Mouse (Mus musculus): ENCODE measurements around the gene Trappc13. TPM values are rescaled to one million over a fixed set of nuclear protein-coding genes. Genes with fewer than 3 reads are reported as not detected.
"Not testable (repeated sequence)": the region's sequence is repeated elsewhere in the genome, so short reads cannot be mapped to it uniquely, and the experiment has no call there.

Trappc13 gene
- total RNA-seq (2021) = 10 to 100 TPM; 29.2 TPM
- long read RNA-seq, experiment 1, partial matches to known transcripts = 4 of 31 reads
- long read RNA-seq, experiment 1, other reads (novel, unspliced or antisense) = 23 of 31 reads
- long read RNA-seq, experiment 2, transcript Trappc13-205 (12 exons, 3,538 nt) = major isoform, 7 of 41 reads
- long read RNA-seq, experiment 2, partial matches to known transcripts = 2 of 41 reads
- long read RNA-seq, experiment 2, other reads (novel, unspliced or antisense) = 29 of 41 reads

DNA sequence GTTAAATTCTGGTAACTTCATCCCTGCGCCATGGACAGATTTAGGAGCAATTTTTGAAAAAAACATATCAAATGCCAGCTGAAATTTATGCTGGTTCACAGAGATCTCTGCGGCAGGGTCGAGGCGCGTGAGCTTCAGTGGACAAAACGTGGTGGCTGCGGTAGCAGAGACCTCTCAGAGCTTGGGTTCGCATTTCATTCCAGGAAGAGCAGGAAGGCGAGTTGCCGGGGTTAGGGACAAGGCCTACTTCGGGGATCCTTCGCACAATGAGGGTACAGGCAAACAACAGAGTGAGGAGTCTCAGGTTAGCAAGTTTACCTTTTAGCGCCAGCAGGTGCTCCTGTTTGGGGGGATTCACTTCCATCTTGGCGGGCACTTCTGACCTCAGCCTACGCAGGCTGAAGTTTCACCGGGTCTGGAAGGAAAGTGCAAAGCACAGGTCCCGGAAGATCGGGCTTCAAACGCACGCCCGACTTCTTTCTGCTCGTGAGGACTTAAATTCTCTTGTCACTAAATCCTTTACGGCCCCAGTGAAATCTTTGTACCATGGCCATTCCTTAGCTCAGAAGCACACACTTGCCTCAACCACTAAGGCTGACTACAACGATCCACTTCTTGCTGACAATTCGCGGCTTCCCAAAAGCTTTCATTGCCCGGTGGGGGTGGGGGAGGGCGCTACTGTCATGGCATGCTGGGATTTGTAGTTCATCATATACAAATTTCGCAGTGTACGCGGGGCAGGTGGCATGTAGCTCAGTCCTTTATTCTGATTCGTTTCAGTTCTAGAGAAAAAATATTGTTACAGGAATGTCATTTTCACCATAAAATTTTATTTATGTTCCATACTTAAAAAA, at the start of gene Trappc13:
Gene Trappc13 (minus strand): TSS at position 674 of the 854 bp plus-strand sequence.
- peak; percentile 78 for DNase-seq

DNA sequence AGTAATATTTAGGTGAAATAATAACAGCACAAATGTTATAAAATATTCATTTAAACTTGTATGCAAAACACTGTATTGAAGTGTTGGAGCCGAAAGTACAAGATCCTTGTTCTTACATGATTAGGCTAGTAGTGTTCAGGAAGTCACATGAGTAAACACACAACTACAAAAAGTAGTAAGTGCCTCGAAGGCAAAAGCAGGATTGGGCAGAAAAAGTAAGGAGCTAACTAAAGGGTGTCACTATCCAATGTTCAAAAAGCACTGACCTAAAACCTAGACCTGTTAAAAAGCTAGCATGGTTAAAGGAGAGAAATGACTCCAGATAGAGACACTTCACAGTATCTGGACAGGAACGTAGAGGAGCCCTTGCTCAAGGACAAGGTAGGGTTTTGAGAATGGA, 49.2 kb upstream of the Trappc13 start:
- DNase-seq = no peak

DNA sequence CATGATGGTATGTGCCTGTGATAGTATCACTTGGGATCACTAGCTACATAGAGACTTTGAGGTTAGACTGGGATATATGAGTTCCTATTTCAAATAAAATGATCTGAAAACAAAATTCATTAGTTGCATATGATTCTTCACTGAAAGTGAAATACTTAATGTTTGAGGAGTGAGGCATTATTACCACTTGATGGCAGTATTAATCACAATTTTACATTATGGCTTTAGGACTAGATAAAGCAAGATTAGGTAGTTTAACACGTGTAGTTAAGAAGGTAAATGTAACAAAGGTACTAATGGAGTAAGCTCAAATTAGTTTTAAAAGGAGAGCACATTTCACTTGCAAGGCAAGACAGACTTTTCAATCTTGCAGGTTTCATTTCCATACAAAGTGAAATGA, 26.0 kb upstream of the Trappc13 start:
- DNase-seq = no peak

DNA sequence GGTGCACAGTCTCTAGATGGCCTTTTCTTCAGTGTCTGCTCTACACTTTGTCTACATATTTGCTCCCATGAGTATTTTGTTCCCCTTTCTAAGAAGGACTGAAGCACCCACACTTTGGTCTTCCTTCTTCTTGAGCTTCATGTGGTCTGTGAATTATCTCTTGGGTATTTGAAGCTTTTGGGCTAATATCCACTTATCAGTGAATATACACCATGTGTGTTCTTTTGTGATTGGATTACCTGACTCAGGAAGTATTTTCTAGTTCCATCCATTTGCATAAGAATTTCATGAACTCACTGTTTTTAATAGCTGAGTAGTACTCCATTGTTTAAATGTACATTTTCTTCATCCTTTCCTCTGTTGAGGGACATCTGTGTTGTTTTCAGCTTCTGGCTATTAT, 17.6 kb upstream of the Trappc13 start:
- DNase-seq = not testable (repeated sequence)

DNA sequence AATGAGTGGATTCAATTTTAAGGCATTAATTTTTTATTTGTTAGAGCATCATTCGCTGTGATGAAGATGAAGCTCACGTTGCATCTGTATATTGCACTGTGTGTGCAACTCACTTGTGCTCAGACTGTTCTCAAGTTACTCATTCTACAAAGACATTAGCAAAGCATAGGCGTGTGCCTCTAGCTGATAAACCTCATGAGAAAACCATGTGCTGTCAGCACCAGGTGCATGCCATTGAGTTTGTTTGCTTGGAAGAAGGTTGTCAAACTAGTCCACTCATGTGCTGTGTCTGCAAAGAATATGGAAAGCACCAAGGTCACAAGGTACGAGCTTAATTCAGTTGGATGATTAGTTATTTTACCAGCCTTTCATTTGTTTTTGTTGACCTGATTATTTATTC, 9.1 kb upstream of the Trappc13 start:
- no peak for DNase-seq

DNA sequence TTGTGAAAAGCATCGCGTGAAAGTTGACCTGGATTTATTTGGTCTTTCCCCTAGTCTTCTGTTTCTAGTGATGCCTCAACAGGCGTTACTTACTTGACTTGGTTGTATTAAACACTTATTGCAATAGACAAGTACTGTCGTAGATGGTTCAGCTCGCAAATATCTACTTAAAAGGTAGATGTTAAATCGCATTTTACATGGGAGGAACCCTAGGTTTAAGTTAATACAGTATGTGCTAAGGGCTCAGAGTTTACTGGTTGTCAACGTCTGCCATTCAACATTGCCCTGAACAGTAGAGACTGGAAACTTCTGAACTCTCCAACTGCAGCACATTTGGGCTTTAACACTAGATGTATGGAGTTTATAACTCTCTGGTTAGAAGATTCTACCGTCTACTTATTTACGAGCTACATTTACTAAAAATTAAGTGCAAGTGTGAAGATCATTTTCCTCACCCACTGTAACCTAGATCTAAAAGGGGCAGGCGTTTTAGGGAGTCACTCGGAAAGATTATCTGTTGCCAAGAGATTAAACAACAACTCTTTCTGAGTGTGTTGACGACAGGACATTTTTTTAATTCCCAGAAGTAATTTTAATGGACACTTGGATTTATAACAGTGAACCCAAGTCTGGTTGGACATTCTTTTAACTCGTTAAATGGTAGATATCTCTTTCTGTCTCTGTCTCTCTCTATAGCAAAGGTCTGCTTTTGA, 1.1 kb upstream of the Trappc13 start:
- DNase-seq = no peak

DNA sequence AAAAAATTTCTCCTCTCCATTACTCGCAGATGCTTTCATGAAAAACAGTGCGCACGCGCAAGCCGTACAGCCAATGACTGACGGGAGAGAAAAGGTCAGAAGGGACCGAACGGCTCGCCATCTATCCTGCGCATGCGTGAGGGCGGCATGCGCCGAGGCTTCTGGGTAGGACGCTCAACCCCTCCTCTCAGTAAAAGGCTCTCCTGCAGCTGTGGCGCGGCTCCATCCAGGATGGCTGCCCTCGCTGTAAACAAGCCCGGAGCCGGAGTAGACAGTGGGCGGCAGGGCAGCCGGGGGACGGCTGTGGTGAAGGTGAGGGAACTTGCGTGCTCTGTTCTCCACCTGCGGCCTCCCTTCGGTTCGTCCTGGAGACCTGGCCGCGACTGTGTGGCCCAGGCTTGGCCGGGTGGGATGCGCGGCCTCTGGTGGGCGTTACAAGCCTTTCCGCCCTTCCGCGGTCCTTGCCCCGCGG, 417 bp upstream of the Trappc13 start, which contains the start of gene Trim23:
Gene Trim23 (plus strand): TSS at position 148 of the 472 bp plus-strand sequence.
- DNase-seq = peak; percentile 97

DNA sequence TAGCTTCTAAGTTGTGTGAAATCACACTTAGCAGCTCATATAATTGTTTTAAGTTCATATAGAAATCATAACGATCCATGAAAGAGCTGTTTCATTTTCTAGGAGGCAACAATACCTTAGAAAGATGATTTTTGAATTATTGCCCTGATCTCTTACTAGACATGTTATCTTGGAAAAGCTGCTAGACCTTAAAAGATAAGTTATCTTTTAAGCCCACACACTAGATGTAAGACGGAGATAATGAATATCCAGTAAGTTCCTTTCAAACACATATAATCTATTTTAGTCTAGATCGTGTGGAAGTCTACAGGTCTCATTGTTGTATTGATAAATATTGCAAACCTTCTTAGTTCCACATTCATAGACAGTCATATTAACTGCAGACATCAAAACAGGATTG, 1.4 kb downstream of the Trappc13 start:
- DNase-seq = no peak

DNA sequence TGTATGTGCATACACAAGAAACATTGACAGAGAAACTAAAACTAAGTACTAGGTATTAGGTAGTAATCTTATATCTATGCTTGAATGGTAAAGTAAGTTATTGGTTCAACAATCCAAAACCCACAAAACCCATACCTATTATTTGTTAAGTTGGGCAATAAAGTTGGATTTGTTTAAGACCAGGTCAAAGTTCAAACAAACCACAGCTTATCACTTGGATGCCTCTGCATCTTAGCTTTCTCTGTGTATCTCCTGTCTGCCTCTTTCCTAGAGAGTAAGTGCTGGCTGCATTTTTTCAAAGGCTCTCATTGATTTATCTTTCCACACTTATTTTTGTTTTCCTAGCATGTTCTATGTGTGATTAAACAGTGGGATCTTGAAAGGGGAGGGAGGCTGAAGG, 5.8 kb downstream of the Trappc13 start:
- no peak for DNase-seq

DNA sequence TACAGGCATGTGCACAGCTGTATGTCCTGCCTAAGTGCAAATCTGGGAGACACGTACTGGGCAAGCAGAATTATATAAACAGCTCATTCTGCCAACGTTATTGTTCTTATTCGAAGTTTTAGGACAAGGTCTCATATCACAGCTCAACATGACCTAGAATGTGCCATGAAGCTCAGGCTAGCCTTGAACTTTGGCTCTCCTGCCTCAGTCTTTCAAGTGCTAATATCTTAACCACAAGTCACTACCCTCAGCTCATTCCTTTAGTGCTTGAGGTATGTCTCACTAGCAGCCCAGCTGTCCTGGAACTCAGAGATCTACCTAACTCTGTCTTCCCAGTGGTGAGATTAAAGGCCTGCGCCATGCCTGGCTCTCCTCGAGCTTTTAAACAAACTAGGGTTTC, 6.6 kb downstream of the Trappc13 start:
- no peak for DNase-seq

DNA sequence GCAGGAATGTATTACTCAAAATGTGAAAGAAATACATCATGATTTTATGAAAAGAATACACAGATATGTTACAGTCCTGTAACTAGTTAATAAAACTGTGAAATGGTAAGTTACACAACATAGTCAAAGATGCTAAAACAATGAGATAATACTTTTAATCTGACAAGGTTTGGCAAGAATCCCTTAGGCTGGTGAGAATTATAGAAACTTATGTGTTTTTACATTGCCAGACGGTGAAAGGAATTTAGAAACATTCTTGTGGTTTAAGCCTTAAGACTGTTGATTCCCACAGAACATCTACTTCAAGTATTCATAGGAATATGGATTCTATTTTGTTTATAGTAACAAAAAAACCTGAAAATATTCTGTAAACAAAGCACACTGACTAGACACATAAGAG, 22.6 kb downstream of the Trappc13 start:
- DNase-seq = no peak

DNA sequence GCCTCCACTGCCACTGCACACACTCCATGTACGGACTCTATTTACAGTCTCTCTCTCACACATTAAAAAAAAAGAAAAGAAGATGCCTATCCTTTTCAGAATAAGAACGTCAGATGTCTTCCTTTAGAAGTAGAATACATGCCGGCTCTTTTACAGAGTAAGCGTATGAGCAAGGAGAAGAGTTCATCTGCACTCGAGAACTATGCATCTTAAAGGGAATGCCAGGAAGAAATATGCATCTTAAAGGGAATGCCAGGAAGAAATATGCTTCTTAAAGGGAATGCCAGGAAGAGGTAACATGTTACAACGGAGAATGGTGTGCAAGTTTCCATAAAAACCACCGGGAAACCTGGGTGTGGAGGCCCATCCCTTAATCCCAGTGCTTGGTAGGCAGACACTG, 23.2 kb downstream of the Trappc13 start:
- DNase-seq = no peak

DNA sequence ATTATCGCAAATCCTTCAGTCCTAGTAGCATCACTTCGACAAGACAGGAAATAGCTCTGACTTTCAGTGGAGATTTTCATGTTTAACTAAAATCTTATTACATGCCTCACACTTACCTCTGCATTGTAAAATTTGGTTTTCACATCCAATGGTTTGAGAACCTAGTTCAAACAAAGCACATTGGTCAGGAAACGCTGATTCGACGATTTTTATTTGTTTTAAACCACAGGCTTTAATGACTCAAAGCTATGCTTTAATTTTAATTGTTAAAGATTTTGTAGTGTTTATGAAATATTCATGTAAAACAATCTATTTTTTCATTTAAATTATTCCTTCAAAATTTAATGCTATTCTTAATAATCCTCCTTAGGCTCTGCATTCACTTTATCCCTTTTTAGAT, 24.1 kb downstream of the Trappc13 start:
- no peak for DNase-seq

DNA sequence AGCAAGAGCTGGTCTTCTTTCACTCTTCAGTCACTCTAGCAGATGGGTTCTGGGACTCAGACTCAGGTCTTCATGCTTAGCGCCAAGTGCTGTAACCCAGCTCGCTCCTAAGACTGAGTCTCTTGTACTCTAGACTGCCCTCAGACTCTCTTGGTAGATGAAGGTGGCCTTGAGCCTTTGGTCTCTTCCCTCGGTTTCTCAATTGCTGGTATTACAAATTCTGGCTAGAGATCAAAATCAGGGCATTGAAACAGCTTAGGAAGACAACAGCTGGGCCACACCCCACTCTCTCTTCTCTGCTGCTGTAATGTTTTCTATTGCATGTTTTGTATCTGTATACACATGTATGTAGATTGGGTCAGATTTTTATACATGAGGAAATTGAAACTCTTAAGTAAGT, 32.6 kb downstream of the Trappc13 start:
- no peak for DNase-seq

DNA sequence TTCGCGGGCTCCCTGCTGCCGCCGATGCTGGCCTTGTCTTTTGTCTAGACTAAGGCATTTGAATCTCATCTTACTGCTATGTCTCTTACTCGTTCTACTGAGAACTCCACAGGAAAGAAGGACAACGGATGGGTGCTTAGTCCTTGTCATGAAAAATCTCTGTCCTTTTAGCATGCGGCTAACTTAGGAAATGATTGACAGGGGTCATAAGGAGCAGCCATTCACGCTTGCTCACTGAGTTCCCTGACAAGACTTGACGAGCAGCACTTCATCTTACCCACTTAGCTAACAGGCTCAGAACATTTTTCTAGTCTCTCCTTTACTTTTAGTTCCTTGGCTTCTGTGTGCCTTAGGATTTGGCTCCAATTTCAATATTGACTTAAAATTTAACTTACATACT, 33.4 kb downstream of the Trappc13 start:
- DNase-seq = no peak

DNA sequence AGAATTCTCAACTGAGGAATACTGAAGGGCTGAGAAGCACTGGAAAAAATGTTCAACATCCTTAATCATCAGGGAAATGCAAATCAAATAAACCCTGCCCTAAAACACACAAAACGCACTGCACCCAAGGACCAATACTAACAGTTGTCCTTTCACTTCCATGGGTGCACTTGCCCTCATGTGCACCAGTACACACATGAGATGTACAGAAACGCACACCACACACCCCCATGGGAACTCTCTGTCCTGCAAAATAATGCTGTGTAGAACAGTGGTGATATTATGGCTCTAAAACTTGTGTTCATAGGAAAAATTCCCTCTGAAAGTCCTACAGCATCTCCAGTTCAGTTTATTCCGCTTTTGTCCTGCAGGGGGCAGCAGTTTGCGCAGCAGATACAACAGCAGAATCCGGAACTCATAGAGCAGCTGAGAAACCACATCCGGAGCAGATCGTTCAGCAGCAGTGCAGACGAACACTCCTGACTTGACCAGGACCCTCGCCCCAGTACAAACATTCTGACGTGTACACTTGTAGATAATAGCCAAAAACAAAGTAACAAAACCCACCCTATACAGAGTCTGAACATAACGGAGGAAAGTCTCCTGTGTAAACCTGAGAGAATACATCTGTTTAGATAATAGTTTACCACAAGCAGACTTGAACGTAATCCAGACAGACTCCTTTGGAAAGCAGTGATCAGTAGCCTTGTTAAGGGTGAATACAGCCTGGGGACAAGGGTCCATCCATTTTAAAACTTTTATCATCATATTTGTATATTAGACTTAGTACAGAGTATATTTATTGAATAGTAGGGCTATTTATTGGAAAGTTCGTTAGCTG, 38.7 kb downstream of the Trappc13 start:
- DNase-seq = peak; percentile 57

DNA sequence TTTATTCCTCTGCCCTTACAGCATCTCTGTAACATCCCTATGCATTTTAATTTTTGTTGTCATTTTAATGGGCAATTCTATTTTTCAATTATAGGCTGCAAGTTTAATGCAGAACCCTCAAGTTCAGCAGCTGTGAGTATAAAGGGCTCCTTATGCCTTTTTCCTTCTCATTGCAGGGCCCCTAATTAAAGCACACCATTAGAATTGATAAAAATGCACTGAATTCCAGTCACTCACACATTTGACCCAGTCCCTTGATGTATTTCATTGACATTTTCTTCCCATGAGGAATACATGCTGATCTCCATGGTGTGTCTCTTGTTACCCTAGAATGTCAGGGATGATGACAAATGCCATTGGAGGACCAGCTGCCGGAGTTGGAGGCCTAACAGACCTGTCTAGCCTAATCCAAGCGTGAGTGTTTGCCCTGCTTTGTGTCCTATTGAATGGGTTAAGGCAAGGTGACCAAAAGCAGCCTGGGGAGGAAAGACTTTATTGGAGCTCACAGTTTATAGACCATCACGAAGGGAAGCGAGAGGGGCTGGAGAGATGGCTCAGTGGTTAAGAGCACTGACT, 43.7 kb downstream of the Trappc13 start:
- no peak for DNase-seq

DNA sequence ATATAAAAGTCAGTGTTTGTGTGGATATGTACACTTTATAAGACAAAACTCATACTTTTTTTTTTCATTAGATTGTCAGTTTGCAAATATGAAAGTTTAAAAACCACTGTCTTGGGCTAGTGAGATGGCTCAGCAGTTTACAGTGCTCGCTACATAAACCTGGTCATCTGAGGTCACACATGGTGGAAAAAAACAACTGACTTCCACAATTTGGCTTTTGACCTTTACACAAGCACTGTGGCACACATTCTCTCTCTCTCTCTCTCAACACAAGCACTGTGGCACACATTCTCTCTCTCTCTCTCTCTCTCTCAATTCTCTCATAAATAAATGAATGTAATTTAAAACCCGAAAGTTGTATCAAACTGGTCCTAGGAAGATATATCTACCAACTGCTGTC, 45.7 kb downstream of the Trappc13 start:
- DNase-seq = no peak

DNA sequence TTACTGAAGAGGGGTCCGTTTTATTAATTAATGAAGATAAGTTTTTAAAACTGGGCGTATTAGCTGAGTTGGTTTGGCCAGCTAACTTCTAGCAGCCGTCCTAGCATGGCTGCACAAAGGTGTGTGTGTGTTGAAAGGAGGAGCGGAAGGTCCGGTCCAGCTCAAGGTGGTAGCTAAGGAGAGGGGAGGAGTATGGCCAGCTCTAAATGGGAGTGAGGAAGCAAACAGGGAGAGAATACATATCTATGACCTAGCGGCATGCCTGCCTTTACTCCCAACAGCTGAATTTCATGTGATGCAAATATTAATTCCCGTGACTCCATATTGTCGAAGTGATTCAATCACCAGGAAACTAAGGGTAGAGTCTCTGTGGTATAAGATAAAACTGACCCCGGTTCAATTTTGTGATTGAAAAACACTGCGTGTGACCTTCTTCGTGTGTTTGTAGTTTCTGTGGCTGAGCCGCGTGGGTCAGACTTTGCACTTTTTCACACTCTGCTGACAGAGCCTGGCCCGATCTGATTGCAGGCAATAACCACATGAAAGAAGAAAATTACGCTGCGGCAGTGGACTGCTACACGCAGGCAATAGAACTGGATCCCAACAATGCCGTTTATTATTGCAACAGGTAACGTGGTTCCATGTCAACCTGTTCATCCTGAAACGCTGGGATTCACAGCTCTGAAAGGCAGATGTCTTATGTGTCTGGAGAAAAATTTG, 54.4 kb downstream of the Trappc13 start:
- DNase-seq = no peak

DNA sequence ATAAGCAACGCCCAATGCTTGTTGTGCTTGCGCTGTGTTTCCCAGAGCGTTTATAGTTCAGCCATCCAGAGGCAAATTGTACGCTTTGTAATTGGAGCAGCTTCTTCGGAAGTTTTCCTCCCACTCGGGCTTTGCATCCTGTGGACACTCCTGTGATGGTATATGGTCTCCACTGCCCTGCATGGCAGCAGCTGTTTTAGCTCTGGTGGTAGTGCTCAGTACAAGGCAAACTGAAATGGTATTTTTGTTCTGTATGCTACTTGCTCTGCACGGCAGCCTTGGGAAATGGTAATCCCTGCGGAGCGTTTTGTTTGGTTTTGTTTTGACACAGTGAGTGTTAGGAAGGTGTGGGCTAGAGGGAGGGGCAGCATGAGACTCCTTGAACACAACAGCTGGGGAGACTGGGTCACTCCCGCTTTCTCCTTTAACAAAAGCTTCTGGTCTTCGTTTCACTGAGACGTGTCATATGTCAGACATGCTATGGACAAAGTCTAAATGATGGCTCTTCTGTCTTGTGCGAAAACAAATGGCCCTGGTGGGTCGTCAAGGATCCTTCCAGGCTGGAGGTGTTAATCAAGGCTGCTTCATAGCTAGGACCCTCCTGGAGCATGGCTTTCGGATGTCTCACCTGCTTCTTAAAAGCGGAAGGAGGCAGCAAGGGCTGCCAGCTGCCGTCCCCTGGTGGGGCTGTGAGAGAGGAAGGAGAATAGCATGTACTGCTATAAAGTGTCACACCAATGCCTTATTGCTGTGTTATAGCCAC, 56.0 kb downstream of the Trappc13 start:
- no peak for DNase-seq
